Mouse (Mus musculus): Measurements from ENCODE around the gene RPS10-NUDT3. TPM values are rescaled to one million over a fixed set of nuclear protein-coding genes. Genes with fewer than 3 reads are reported as not detected.

Gene RPS10-NUDT3
- polyA plus RNA-seq, 1 experiment, result not detected

GRCm38 (mm10) chr17:27554062-27554960 is 80.7 kb downstream of the RPS10-NUDT3 start:
- Histone ChIP-seq H3K4me3 (ENCODE audit: extremely low read depth, insufficient read depth, insufficient read length) (0 out of 2 replicates have a peak overlapping the region, but pooled peaks have one; percentile 29), H3K27me3 (ENCODE audit: control insufficient read depth, insufficient read depth, low read length) (no peaks in the 10 kb centered on the region), H3K27ac (ENCODE audit: insufficient read depth, low read length) (peak overlapping the region; percentile 26; the same call in 1 of the 2 replicates), H3K36me3 (ENCODE audit: control insufficient read depth, insufficient read depth, low read length) (no peaks in the 10 kb centered on the region), H3K4me1 (ENCODE audit: control insufficient read depth, insufficient read depth, insufficient read length) (peaks cover 22% of the 10 kb centered on the region)
- WGBS, result 59% methylated on average over 20 of the region's 20 CpGs
- TF ChIP-seq POLR2A (IDR thresholded peaks at IDR 0.05; ENCODE audit: low read depth, low read length), result no peak
- no peak for TF ChIP-seq CTCF (IDR thresholded peaks at IDR 0.05; ENCODE audit: extremely low read depth, insufficient read depth, insufficient read length, insufficient replicate concordance)
- DNase-seq (ENCODE audit: low read depth in 1 of 2, low spot score in 2 of 2), result no peak

GRCm38 (mm10) chr17:27552215-27553201 is 82.5 kb downstream of the RPS10-NUDT3 start:
- H3K4me3 ChIP-seq (ENCODE audit: extremely low read depth, insufficient read depth, insufficient read length), result no peak overlapping the region
- peaks cover 13% of the 10 kb centered on the region for H3K4me1 ChIP-seq (ENCODE audit: control insufficient read depth, insufficient read depth, insufficient read length)
- WGBS, result 41% methylated on average over 23 of the region's 23 CpGs
- TF ChIP-seq CTCF (IDR thresholded peaks at IDR 0.05; ENCODE audit: extremely low read depth, insufficient read depth, insufficient read length, insufficient replicate concordance) (no peak), POLR2A (IDR thresholded peaks at IDR 0.05; ENCODE audit: low read depth, low read length) (no peak)
- no peak for DNase-seq (ENCODE audit: low read depth in 1 of 2, low spot score in 2 of 2)
- H3K36me3 ChIP-seq (ENCODE audit: control insufficient read depth, insufficient read depth, low read length), result no peaks in the 10 kb centered on the region
- no peaks in the 10 kb centered on the region for H3K27me3 ChIP-seq (ENCODE audit: control insufficient read depth, insufficient read depth, low read length)
- no peak overlapping the region for H3K27ac ChIP-seq (ENCODE audit: insufficient read depth, low read length)

DNA sequence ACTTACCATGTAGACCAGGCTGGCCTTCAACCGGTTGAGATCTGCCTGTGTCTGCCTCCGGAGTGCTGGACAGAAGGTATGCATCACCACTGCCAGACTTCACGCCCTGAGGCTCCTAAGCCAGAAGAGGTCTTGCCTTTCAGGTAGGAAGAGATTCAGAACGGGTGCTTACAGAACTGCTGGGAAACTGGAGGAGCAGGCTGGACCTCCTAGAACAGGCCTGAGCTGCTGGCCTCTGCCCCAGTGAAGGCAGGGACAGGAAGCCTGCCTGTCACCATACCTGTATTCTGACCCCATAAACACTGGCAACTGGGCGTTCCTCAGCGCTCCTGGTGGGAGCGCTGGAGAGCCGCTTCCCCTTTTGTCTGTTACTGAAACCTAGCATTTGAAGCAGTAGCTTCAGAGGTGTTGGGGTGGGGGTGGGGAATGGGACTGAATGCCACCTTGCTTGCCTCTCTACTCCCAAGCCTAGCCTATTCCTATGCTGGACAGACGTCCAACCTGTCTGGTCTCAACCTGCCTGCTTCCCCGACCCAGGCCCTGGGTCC is 83.6 kb downstream of the RPS10-NUDT3 start:
- no peak for DNase-seq (ENCODE audit: low read depth in 1 of 2, low spot score in 2 of 2)
- TF ChIP-seq POLR2A (IDR thresholded peaks at IDR 0.05; ENCODE audit: low read depth, low read length), result no peak
- no peak for TF ChIP-seq CTCF (IDR thresholded peaks at IDR 0.05; ENCODE audit: extremely low read depth, insufficient read depth, insufficient read length, insufficient replicate concordance)
- Histone ChIP-seq H3K4me1 (ENCODE audit: control insufficient read depth, insufficient read depth, insufficient read length) (peaks cover 13% of the 10 kb centered on the region), H3K4me3 (ENCODE audit: extremely low read depth, insufficient read depth, insufficient read length) (no peak overlapping the region), H3K27ac (ENCODE audit: insufficient read depth, low read length) (no peak overlapping the region), H3K36me3 (ENCODE audit: control insufficient read depth, insufficient read depth, low read length) (no peaks in the 10 kb centered on the region), H3K27me3 (ENCODE audit: control insufficient read depth, insufficient read depth, low read length) (no peaks in the 10 kb centered on the region)
- 61% methylated on average over 10 of the region's 10 CpGs for WGBS

- Histone ChIP-seq H3K36me3 (ENCODE audit: control insufficient read depth, insufficient read depth, low read length) (no peaks in the 10 kb centered on the region), H3K27me3 (ENCODE audit: control insufficient read depth, insufficient read depth, low read length) (no peaks in the 10 kb centered on the region), H3K4me3 (ENCODE audit: extremely low read depth, insufficient read depth, insufficient read length) (no peak overlapping the region), H3K27ac (ENCODE audit: insufficient read depth, low read length) (no peak overlapping the region), H3K4me1 (ENCODE audit: control insufficient read depth, insufficient read depth, insufficient read length) (no peaks in the 10 kb centered on the region)
- no peak for DNase-seq (ENCODE audit: low read depth in 1 of 2, low spot score in 2 of 2)
- TF ChIP-seq POLR2A (IDR thresholded peaks at IDR 0.05; ENCODE audit: low read depth, low read length) (no peak), CTCF (IDR thresholded peaks at IDR 0.05; ENCODE audit: extremely low read depth, insufficient read depth, insufficient read length, insufficient replicate concordance) (no peak)
- 63% methylated on average over 8 of the region's 8 CpGs for WGBS
These were observed 85.8 kb downstream of the RPS10-NUDT3 start for GRCm38 (mm10) chr17:27549234-27549633.

- Histone ChIP-seq H3K4me1 (ENCODE audit: control insufficient read depth, insufficient read depth, insufficient read length) (no peaks in the 10 kb centered on the region), H3K4me3 (ENCODE audit: extremely low read depth, insufficient read depth, insufficient read length) (no peak overlapping the region), H3K27me3 (ENCODE audit: control insufficient read depth, insufficient read depth, low read length) (no peaks in the 10 kb centered on the region), H3K36me3 (ENCODE audit: control insufficient read depth, insufficient read depth, low read length) (no peaks in the 10 kb centered on the region), H3K27ac (ENCODE audit: insufficient read depth, low read length) (no peak overlapping the region)
- no peak for DNase-seq (ENCODE audit: low read depth in 1 of 2, low spot score in 2 of 2)
- 78% methylated on average over 9 of the region's 9 CpGs for WGBS
- TF ChIP-seq CTCF (IDR thresholded peaks at IDR 0.05; ENCODE audit: extremely low read depth, insufficient read depth, insufficient read length, insufficient replicate concordance) (no peak), POLR2A (IDR thresholded peaks at IDR 0.05; ENCODE audit: low read depth, low read length) (no peak)
These were observed 87.7 kb downstream of the RPS10-NUDT3 start for GRCm38 (mm10) chr17:27547253-27547868.

GRCm38 (mm10) chr17:27546574-27547085 is 88.4 kb downstream of the RPS10-NUDT3 start:
- TF ChIP-seq CTCF (IDR thresholded peaks at IDR 0.05; ENCODE audit: extremely low read depth, insufficient read depth, insufficient read length, insufficient replicate concordance) (no peak), POLR2A (IDR thresholded peaks at IDR 0.05; ENCODE audit: low read depth, low read length) (no peak)
- H3K4me3 ChIP-seq (ENCODE audit: extremely low read depth, insufficient read depth, insufficient read length), result no peak overlapping the region
- no peak for DNase-seq (ENCODE audit: low read depth in 1 of 2, low spot score in 2 of 2)
- 73% methylated on average over 7 of the region's 7 CpGs for WGBS
- no peaks in the 10 kb centered on the region for H3K36me3 ChIP-seq (ENCODE audit: control insufficient read depth, insufficient read depth, low read length)
- H3K27me3 ChIP-seq (ENCODE audit: control insufficient read depth, insufficient read depth, low read length), result no peaks in the 10 kb centered on the region
- no peaks in the 10 kb centered on the region for H3K4me1 ChIP-seq (ENCODE audit: control insufficient read depth, insufficient read depth, insufficient read length)
- H3K27ac ChIP-seq (ENCODE audit: insufficient read depth, low read length), result no peak overlapping the region

All from spleen, adult 2 months (tissue).